Mouse (Mus musculus): ENCODE results near the gene Gm20431.

Gene Gm20431

DNA sequence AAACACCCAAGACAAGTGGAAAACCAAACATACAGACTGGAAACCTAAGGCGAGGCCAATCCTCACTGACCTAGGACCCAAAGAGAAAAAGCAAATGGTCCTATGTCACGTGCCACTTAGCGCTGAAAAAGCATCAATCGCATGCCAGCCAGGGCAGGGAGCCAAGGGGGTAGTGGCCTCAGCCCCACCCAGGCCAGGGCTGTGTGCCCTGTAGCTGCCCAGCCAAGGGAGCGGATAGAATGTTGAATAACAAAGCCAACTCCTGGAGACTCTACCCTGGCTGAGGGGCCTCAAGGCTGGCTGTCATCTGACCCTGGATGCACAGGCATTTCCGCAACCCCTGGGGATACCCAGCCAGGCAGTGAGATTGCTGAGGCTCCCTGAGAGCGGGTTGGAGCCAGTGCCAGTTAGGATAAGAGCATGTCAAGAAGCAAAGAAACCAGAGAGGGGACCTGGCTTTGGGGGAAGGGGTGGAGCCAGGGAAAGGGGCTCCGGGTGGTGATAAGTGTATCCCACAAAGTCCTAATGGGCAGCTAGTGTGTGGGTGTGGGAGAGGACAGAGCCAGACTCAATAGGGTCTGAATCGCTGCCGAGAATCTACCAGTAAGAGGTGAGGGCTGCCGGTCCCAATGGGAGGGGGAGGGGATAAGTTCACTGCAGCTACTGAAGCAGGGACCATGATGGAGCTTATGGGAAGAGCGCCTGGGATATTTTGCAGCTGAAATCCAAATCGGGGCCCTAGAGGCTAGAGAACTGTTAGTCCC lies 1.3 kb downstream of the Gm20431 start:
- in situ Hi-C loops (cut with MseI, MboI), result no loop called here

DNA sequence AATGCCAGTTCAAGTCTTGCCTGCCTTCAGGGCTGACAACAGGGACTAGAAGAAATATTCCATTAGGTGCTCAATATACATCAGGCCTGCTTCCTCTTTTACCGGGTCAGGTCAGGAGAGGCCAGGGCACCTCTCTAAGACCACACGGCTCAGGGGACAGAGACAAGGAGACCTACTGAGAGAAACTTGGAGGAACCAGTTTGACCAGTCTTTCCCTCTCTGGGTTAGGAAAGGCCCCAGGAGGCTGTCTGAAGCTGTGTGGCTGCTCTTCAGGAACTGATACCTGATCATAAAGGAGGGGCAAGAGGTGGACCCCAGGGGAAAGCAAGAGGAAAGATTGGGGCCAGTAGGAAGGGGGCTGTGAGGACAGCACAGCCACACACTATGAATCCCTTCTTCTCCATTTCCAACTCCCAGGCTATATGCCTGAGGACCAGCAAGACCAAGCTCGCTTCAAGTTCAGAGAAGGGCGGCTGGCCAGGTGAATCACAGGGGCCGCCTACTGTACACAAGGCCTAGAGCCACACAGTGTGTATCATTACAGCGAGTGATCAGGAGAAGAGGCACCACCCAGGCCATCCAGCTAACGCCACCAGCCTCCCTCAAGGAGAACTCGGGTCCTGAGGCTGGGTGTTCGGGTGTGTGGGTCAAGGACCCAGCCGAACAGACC lies 2.0 kb downstream of the Gm20431 start:
- in situ Hi-C loops (cut with MseI, MboI), result no loop called here

DNA sequence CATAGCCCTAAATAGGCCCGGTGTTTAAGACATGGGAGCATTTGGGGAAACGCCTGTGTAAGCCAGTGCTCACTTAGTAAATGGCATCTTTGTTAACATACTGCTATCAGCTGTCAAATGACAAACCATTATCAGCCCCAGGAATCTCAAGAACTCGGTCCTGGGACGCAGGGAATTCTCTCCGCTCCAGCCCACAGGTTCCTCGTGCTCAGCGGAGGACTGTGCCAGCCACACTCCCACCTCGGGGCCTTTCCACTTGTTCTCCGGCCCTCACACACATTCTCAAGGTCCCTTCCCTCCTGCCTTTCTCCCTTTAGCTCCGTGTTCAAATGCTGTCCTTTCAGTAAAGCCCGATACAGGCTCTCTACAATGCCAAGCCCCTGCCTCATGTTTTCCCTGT lies 2.6 kb downstream of the Gm20431 start:
- in situ Hi-C loops (cut with MseI, MboI), result no loop called here

DNA sequence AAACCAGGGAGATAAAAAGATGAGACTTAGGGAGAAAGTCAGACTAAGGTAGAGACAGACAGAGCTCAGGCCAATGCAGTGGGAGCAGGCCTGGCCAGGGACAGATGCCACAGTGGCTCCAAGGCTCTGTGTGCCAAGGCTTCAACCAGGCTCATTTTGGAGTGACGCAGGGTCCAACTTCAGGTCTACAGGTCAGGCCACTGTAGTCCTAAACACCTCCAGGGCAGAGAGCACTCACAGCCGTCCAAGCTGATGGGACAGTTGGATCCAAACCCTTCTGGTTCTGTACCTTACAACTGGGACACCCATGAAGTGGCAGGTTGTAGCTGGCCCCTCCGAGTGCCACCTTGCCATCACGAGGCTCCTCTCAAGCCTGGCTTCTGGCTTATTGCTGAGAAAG lies 3.3 kb downstream of the Gm20431 start:
- in situ Hi-C loops (cut with MseI, MboI), result no loop called here

DNA sequence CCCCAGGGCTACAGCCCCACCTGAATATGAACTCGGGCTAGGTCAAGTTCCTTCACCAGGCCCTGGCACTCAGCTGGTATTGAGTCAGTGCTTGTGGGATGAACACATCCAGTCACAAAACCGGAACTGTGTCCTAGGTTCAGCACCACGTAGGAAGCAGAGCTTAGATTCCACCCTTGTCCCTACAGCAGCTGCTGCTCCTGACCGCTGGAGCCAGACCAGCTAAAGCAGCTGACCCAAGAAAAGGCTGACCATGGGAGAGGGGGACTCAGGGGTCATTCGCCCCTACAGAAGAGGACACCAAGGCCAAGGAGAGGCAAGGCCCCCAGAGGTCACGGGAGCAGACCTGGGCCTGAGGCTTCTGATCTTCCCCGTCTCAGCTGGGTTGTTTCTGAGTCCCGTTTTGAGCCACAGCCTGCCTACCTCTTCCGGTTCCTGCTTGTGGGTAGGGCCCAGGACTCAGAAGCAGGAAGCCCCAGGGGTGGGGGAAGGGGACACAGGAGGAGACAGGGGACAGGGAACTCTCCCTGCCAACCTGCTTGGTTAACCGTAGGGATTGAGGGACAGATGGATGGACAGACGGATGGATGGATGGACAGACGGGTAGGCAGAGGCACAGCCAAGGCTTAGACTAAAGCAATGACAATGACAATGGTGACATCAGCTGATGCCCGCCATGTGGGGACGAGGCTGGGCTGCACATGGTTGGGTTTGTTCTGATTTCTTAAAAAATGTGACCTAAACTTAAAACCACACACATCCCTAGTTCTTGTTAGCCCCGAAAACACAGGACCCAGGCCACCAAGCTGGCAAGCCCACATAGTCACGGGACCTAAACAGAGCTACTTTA lies 4.4 kb downstream of the Gm20431 start:
- in situ Hi-C loops (cut with MseI, MboI), result no loop called here

DNA sequence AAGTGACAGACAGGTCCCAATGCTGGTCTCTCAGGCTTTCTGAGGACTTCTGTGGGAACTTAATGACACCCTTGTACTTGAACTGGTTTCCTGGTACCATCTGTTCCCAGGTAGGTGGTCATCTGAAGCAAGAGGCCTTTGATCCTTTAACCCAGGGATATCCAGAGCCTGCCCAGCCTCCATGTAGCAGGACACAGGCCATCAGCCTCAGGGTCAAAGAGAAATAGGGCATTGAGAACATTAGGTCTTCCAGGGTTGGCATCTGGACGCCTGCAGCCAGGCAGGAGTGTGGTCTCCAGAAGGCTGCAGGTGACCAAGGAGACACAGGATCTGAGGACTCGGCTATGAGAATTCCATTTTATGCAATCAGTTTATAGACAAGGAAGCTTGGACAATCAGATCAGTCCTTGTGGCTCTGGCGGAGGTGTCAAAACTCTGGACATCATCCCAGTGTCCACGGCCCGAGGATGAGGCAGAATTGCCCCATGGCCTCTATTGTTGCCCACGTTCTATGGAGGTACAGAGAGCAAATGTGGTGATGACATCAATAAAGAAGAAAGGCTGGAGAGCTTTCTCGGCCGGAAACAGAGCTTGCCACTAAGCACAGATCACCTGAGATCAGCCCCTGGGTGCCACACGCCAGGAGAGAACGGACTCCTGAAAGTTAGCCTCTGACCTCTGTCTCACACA lies 6.2 kb downstream of the Gm20431 start:
- in situ Hi-C loops (cut with MseI, MboI), result no loop called here

DNA sequence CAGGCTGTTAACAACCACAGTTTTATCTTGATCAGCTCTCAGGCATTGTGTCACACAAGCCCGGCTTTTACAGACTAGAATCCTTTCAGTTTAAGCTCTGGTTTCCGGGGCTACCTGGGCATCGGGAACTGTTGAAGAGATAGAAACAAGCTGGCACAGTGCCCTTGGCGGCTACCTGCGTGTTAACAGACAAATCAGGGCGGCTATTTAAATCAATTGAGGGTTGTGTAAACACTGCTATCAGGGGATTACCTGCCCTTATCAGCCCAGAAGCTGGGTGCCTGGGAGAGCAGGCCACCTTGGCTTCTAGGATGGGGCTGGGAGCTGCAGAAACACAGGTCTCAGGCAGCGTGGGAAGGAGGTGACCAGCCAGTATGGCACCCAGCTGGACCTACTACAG lies 8.6 kb downstream of the Gm20431 start:
- in situ Hi-C loops (cut with MseI, MboI), result no loop called here

DNA sequence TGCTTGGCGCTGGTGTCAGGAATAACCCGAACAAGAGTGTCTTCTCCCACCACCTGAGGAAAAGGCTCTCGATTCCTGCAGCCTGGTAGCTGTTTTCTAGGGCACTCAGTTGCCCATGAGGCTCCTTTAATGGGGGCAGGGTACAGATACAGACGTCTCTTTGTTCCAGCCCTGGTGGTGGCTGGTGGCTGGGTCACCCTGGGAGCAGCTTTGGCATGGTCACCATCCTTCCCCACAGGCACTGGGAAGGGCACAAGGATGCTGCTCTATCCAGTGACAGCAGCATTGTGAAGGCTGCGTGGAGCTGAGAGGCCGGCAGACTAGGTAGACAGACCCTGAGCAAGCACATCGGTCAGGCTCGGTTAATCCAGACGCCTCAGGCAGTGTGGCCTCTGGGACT lies 9.7 kb downstream of the Gm20431 start:
- in situ Hi-C loops (cut with MseI, MboI), result no loop called here

DNA sequence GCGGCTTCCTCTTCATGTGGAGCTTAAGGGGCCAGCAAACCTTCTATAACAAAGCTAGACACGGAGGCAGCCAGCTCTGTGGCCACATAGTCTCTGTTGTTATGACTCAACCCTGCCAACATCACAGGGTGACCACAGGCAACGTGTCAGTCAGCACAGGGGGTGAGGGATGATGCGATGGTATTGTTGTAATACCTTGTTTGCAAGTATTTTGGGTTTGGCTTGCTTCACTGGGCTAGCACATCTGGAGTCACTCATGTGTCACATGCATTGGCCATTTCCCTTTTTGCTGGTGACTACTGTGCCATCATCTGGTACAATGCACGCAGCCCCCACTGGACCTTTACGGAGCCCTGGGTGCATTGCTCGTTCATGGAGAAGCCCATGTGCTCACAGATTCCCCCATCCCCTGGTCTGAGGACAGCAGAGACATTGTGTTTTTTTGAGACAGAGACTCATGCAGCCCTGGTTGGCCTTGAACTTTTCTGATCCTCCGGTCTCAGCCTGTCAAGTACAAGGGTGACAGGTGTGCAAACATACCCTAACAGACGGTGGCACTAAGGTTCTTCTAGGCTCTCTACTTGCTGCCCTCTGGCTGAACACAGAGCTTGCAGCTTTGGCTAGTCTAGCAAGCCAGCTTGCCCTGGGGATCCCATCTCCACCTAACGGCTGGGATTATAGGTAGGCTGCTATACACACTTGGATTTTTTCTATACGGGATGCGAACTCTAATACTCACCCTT lies 11.8 kb downstream of the Gm20431 start:
- in situ Hi-C loops (cut with MseI, MboI), result no loop called here

DNA sequence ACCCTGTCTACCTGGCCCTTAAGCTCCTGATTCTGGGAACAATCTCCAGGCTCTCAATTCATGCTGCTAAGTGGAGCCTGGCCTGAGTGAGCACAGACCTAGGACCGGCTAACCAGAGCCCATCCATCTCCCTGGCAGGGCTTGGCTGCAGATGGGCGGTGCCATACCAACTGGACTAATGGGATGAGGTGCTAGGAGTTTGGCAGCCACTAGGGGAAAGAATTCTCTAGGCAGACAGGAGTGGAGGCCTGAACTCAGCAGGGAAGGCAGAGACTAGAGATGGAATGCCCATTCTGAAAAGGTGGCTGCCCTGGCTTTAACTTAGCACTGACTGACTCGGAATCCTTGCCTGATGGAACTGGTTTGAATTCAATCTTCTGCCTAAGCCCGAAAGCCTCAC lies 14.9 kb downstream of the Gm20431 start:
- in situ Hi-C loops (cut with MseI, MboI), result no loop called here

DNA sequence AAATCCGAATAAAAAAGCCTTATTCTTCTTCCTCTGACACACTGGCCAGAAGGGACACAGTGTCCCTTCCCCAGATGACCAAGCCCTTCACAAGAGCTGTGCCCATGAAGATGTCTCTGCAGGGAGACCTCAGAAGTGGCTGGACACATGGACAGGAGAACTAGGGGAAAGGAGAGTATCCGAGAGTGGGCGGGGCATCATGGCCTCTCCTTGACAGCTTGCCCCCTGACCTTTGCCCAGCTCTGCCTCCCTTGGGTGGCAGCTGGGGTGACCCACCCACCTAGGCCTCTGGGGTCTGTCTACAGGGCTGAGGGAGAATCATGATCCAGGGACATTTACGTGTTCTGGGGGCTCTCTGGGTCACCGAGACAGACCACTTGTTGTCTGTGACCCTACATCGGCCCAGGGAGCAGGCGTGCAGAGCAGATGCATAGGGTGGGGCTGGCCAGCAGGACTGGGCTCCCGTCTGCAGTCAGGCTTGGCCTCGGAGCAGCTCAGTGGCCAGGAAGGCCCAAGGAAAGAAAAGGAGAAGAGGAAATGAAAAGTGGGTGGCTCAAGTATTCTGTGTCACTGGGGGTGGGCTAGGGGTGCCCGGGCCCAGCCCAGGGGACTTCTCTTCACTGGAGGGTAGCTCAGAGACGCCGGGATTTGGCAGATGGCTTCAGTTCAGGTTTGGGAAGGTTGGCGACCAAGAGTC lies 17.8 kb downstream of the Gm20431 start:
- in situ Hi-C loops (cut with MseI, MboI), result loop anchor here in 1 of 2 experiments (5.0 kb wide), 1 partner anchor 39 kb away; no protein-coding TSS in a partner anchor

DNA sequence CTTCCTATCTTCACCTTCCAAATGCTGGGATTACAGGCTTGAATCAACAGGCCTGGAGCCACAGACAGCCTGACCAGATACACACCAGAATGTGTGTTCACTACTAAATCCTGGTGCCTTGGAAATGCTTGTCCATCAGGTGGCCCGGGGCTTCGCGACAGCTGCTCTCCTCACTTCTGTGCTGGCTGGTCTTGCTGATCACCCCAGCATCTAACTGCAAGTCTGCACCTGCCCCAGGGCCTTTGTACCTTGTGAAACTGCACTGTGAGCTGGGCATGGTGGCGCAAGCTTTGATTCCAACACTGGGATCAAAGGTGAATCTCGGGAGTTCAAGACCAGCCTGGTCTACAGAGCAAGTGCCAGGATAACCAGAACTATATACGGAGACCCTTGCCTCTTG lies 19.1 kb downstream of the Gm20431 start:
- in situ Hi-C loops (cut with MseI, MboI), result loop anchor here in 1 of 2 experiments (5.0 kb wide), 1 partner anchor 40 kb away; no protein-coding TSS in a partner anchor

DNA sequence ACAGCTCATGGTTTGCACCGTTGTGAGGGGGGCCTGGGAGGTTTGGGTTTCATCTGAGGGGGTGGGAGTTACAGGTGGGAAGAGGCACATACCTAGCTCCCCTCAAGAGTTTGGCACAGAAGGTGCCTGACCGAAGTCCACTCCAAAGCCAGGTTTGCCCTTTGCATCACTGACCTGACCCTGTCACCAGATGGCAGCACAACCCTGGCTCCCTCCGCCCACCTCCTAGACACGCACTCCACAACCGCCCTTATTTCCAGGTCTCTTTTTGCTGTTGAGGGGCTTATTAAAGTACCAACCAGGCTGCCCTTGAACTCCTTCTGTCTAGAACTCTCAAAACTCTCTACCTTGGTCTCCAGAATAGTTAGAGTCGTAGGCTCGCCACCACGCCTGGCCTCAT lies 20.0 kb downstream of the Gm20431 start:
- in situ Hi-C loops (cut with MseI, MboI), result loop anchor here in 1 of 2 experiments (5.0 kb wide), 1 partner anchor 41 kb away; no protein-coding TSS in a partner anchor

DNA sequence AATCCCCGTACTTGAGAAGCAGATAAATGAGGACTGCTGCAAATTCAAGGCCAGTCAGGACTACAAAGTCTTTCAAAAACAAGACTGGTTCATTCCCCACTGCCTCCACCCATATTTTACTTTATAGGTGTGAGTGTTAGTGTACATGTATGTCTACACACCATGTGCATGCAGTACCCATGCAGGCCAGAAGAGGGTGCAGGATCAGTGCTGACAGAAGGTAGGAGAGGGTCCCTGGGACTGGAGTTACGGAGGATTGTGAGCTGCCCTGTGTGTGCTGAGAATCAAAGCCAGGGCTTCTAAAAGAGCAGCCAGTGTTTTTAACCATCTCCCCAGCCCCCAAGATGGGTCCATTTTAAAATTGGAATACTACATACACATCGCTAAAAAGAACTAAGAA lies 21.0 kb downstream of the Gm20431 start:
- in situ Hi-C loops (cut with MseI, MboI), result loop anchor here in 1 of 2 experiments (5.0 kb wide), 1 partner anchor 42 kb away; no protein-coding TSS in a partner anchor

DNA sequence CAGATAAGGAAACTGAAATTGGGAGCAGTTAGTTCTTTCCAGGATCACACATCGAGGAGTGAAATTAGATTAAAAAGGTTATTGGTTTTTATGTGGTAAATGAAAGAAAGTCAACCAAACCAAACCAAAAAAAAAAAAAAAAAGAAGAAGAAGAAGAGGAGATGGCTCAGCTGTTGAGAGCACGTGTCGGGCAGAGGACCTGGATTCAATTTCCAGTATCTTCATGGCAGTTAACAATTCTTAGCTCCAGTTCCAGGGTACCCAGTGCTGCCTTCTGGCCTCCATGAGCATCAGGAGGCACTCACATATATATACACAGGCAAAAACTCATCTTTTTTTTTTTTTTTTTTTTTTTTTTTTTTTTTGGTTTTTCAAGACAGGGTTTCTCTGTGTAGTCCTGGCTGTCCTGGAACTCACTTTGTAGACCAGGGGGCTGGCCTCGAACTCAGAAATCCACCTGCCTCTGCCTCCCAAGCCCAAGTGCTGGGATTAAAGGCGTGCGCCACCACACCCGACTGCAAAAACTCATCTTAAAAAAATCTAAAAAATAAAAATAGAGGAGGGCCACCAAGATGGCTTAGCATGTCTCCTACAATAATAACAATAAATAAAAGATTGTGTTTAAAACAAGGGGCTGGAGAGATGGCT lies 26.3 kb downstream of the Gm20431 start:
- in situ Hi-C loops (cut with MseI, MboI), result loop anchor here in 1 of 2 experiments (5.0 kb wide), 1 partner anchor 42 kb away; no protein-coding TSS in a partner anchor

DNA sequence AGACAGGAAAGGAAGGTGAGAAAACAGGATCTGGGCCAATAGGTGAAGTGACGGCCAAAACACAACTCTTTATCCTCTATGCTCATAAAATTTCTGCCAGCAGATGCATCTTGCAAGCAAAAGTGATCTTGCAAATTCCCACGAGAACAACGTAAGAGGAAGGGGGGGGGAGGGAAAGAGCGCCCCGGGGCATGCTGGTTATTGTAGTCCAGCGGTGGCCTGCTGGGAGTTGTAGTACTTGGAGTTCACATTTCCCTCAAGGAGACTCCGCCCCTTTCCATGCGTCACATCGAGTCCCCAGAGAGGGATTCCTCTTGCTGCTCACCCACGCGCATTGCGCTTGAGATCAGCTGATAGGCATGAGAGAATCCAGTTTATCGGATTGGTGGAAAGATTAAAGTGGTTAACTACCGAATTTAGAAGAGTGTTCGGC lies 26.9 kb downstream of the Gm20431 start:
- in situ Hi-C loops (cut with MseI, MboI), result no loop called here

DNA sequence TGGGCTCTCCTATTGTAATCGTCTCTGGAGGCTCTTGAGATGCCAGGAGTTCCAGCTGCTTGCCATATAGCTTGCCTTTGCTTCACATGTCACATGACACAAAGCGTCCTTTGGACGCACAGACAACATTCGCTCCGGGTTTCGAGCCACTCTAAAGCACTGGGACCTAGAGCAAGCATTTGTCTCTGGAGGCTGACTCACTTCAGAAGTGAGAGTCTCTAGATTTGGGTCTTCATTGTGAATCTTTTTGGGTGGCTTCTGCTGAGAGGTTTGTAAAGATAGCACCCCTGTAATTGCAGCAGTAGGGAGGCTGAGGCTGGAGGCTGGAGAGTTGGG lies 27.8 kb downstream of the Gm20431 start:
- in situ Hi-C loops (cut with MseI, MboI), result no loop called here

DNA sequence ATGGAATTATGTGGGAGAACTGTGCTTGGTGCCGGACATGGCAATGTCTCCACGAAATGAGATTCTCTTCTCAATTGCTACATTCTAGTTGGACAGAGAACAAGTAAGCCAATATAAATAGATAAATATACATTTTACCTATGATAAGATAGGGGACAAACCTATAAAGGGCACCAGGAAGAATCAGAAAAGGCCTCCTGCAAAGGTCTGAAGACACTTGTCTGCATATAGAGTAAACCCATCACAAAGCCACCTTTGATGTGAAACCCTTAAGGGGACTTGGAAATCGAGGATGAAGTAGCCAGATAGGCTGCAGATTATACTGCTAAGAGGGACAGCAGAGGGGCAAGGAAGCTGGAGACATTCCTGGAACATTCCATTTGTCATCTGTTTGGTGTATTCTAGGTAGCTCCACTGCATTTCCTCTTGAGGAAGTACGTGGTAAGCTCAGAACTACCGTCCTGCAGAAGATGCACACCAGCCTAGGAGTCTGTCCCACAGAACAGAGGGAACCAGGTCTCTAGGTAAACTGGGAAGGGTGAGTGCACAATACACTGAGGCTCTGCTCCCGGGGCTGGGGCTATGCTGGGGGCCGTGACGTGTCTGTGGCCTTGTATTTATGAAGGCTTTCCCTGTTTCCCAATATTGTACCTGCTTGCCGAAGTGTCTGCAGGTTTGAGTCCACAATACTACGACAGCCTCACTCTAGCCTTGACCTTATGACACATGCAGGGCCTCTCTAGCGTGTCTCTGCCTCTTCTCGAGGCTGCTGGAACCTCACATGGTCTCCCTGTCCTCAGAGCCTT lies 28.4 kb downstream of the Gm20431 start:
- in situ Hi-C loops (cut with MseI, MboI), result no loop called here
